Mouse (Mus musculus) lung, embryonic 14.5 days (tissue): ENCODE measurements around the gene Mslnl. TPM values are rescaled to one million over a fixed set of nuclear protein-coding genes. Genes with fewer than 3 reads are reported as not detected.

ENCODE experiments used
- ATAC-seq: fragments of 200-750 bp; cut with Nextera tagmentation; 2 replicates; pipeline ENCODE4 v1.8.0; 2017; ENCODE audit warnings: mild to moderate bottlenecking, moderate TSS enrichment, moderate library complexity; ENCODE audit not compliant: insufficient read depth
- DNase-seq: peaks from one replicate; pipeline ENCODE4 v3.0.0-alpha.2; 2015
- H3K27ac ChIP-seq: fragments of 300-500 bp; sonication (generic); 2 replicates; pipeline ENCODE4 v1.5.1; 2014; ENCODE audit warnings: low read depth, mild to moderate bottlenecking, moderate library complexity
- H3K27me3 ChIP-seq: fragments of 300-500 bp; sonication (generic); 2 replicates; pipeline ENCODE4 v1.6.1; 2014; ENCODE audit warnings: low read length, control low read depth; ENCODE audit not compliant: insufficient read depth
- H3K36me3 ChIP-seq: fragments of 300-500 bp; sonication (generic); 2 replicates; pipeline ENCODE4 v1.6.1; 2014; ENCODE audit warnings: control low read depth; ENCODE audit not compliant: insufficient read depth
- H3K4me1 ChIP-seq: fragments of 300-500 bp; sonication (generic); 2 replicates; pipeline ENCODE4 v1.6.1; 2014; ENCODE audit warnings: antibody characterized with exemption, control low read depth; ENCODE audit not compliant: insufficient read depth
- H3K4me2 ChIP-seq: fragments of 300-500 bp; sonication (generic); 2 replicates; pipeline ENCODE4 v1.6.1; 2014; ENCODE audit warnings: mild to moderate bottlenecking
- H3K4me3 ChIP-seq: fragments of 300-500 bp; sonication (generic); 2 replicates; pipeline ENCODE4 v1.5.1; 2014; ENCODE audit warnings: low read depth, low read length
- H3K9ac ChIP-seq: fragments of 300-500 bp; sonication (generic); 2 replicates; pipeline ENCODE4 v1.6.1; 2014
- H3K9me3 ChIP-seq: fragments of 300-500 bp; sonication (generic); 2 replicates; pipeline ENCODE4 v1.6.1; 2016; ENCODE audit warnings: low read depth, low read length, control low read depth
- CTCF ChIP-seq: IDR thresholded peaks from 2 replicates; pipeline ENCODE4 v1.5.1; 2016; ENCODE audit warnings: antibody characterized with exemption, low read depth
- WGBS: fragments of 180-500 bp; shearing (Covaris S2); extraction: QIAGEN DNeasy Blood & Tissue Kit; methylation state at CpG from one replicate; pipeline ENCODE4 v1.1.7; 2014; 5-methylcytosine and 5-hydroxymethylcytosine counted together
- polyA plus RNA-seq: library from polyadenylated mRNA; unstranded; fragments of >200 nt; fragmentation: Nextera tagmentation; extraction: Ambion mirVana; gene quantifications from 2 replicates; pipeline ENCODE4 v1.2.1, GENCODE M21; 2014

The Mslnl gene
- polyA plus RNA-seq, 1 experiment from 2014 or later: 0.24 TPM

- peak within 1 kb of the TSS; percentile 64 for H3K4me3 ChIP-seq
- TF ChIP-seq CTCF: peak; percentile 19; the same call in 1 of the 2 replicates
- WGBS: under 1% methylated on average over 23 of the region's 23 CpGs
Measured at GRCm38 (mm10) chr17:25785281-25785745, 49.5 kb downstream of the Mslnl start, which contains the start of gene Haghl. Gene Haghl (minus strand): TSS chr17:25785673.

GRCm38 (mm10) chr17:25786280-25786679, 50.4 kb downstream of the Mslnl start, which contains the start of gene Ccdc78:
Gene Ccdc78 (plus strand): TSS chr17:25786580.
- Histone ChIP-seq H3K36me3 (peaks cover 55% of the 10 kb centered on the region), H3K4me3 (peak within 1 kb of the TSS; percentile 64), H3K4me2 (peak within 1 kb of the TSS; percentile 86), H3K27ac (peak within 1 kb of the TSS; percentile 80), H3K27me3 (no peaks in the 10 kb centered on the region), H3K4me1 (peaks cover 9% of the 10 kb centered on the region), H3K9ac (peak within 1 kb of the TSS; percentile 75), H3K9me3 (no peaks in the 10 kb centered on the region)
- DNase-seq (no peak), ATAC-seq (no peak)
- 76% methylated on average over 3 of the region's 3 CpGs for WGBS
- TF ChIP-seq CTCF: no peak

More at GRCm38 (mm10) chr17:25785281-25785745, 49.5 kb downstream of the Mslnl start, which contains the start of gene Haghl:
- Histone ChIP-seq H3K36me3 (peaks cover 59% of the 10 kb centered on the region), H3K27me3 (no peaks in the 10 kb centered on the region), H3K9ac (peak within 1 kb of the TSS; percentile 75), H3K9me3 (no peaks in the 10 kb centered on the region), H3K4me2 (peak within 1 kb of the TSS; percentile 86), H3K27ac (peak within 1 kb of the TSS; percentile 80), H3K4me1 (peaks cover 9% of the 10 kb centered on the region)
- DNase-seq: peak; percentile 99
- peak; percentile 86 for ATAC-seq

- no peaks in the 10 kb centered on the region for H3K9me3 ChIP-seq
- H3K4me2 ChIP-seq: no peak overlapping the region
- no peaks in the 10 kb centered on the region for H3K27me3 ChIP-seq
- no peak for TF ChIP-seq CTCF
- H3K9ac ChIP-seq: no peak overlapping the region
- H3K4me1 ChIP-seq: peaks cover 9% of the 10 kb centered on the region
- no peak for DNase-seq
- H3K27ac ChIP-seq: no peak overlapping the region
- no peak for ATAC-seq
- peaks cover 49% of the 10 kb centered on the region for H3K36me3 ChIP-seq
- WGBS: 92% methylated on average over 9 of the region's 9 CpGs
- no peak overlapping the region for H3K4me3 ChIP-seq
Measured at GRCm38 (mm10) chr17:25786781-25787504, 51.1 kb downstream of the Mslnl start.

GRCm38 (mm10) chr17:25791320-25791842, 55.5 kb downstream of the Mslnl start:
- peak overlapping the region; percentile 74 for H3K4me3 ChIP-seq
- H3K36me3 ChIP-seq: peaks cover 36% of the 10 kb centered on the region
- H3K4me2 ChIP-seq: peak overlapping the region; percentile 67
- DNase-seq (peak; percentile 77), ATAC-seq (no peak; the same call in 1 of the 2 replicates)
- no peaks in the 10 kb centered on the region for H3K27me3 ChIP-seq
- TF ChIP-seq CTCF: peak; percentile 43
- peak overlapping the region; percentile 71 for H3K9ac ChIP-seq
- peak overlapping the region; percentile 94 for H3K27ac ChIP-seq
- no peaks in the 10 kb centered on the region for H3K9me3 ChIP-seq
- H3K4me1 ChIP-seq: peaks cover 14% of the 10 kb centered on the region
- 24% methylated on average over 19 of the region's 19 CpGs for WGBS

GRCm38 (mm10) chr17:25791843-25792527, 56.1 kb downstream of the Mslnl start:
- H3K27me3 ChIP-seq: no peaks in the 10 kb centered on the region
- peak overlapping the region; percentile 94 for H3K27ac ChIP-seq
- H3K9ac ChIP-seq: peak overlapping the region; percentile 71
- H3K4me1 ChIP-seq: peaks cover 14% of the 10 kb centered on the region
- H3K4me3 ChIP-seq: peak overlapping the region; percentile 74
- ATAC-seq (peak; percentile 68), DNase-seq (peak; percentile 94)
- under 1% methylated on average over 45 of the region's 45 CpGs for WGBS
- peak overlapping the region; percentile 67 for H3K4me2 ChIP-seq
- no peak for TF ChIP-seq CTCF
- no peaks in the 10 kb centered on the region for H3K9me3 ChIP-seq
- peaks cover 34% of the 10 kb centered on the region for H3K36me3 ChIP-seq

GRCm38 (mm10) chr17:25792615-25793014, 56.8 kb downstream of the Mslnl start, which contains the start of gene Fam173a:
Gene Fam173a (minus strand): TSS chr17:25792901.
- Histone ChIP-seq H3K4me3 (peak within 1 kb of the TSS; percentile 74), H3K9me3 (no peaks in the 10 kb centered on the region), H3K4me2 (peak within 1 kb of the TSS; percentile 67), H3K27me3 (no peaks in the 10 kb centered on the region), H3K9ac (peak within 1 kb of the TSS; percentile 71), H3K36me3 (peaks cover 31% of the 10 kb centered on the region), H3K4me1 (peaks cover 14% of the 10 kb centered on the region), H3K27ac (peak within 1 kb of the TSS; percentile 94)
- WGBS: under 1% methylated on average over 14 of the region's 14 CpGs
- peak; percentile 96 for DNase-seq
- ATAC-seq: peak; percentile 81
- TF ChIP-seq CTCF: no peak
